Mouse (Mus musculus): ENCODE data around the gene Pitpna.

- TF ChIP-seq CTCF (IDR thresholded peaks at IDR 0.05; ENCODE audit: low read depth) (no peak), EP300 (IDR thresholded peaks at IDR 0.05; ENCODE audit: low read depth) (no peak)
These were observed 13.3 kb upstream of the Pitpna start for GRCm38 (mm10) chr11:75574378-75575123.

Data from heart, postnatal 0 days (tissue).